Mouse (Mus musculus): ENCODE measurements around the gene Gprc5a. TPM values are rescaled to one million over a fixed set of nuclear protein-coding genes. Genes with fewer than 3 reads are reported as not detected.

The Gprc5a gene
- polyA plus RNA-seq (2017; shearing (Covaris generic)), result under 1 TPM; 0.28 to 0.73 (median 0.59) TPM

DNA sequence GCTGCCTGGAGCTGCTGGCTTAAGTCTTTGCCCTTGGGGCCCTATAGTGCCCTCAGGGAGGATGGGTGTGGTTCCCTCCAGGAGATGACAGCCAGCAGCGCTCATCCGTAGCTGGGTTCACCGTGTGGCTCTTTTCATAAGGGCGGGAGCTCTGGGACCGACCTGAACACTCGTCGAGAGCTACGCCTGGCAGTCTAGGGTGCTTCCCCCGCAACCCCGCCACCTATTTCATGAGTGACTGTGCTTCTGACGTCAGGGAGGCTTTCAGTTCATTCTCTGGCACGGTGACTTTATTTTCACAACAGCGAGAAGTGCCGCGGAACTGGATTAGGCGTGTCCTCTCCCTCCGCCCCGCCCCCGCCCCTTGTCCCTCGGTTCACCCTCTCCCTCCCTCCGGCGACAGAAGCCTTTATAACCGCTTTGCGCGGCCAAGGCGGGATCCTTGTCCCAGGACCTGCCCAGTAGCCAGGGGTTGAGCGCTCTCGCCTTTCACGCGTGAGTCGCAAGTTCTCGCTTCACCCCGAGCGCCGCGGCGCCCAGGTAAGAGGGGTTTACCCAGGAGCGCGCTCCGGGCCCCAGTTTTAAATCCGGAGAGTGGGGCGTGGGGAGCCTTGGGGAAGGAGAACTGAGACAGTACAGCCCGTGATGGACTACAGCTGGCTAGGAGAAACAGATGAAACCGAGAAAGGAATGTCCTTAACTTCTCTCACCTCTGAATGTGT, at the start of gene Gprc5a:
Gene Gprc5a (plus strand): TSS at position 416 of the 722 bp plus-strand sequence.
- ATAC-seq, result peak; percentile 93

DNA sequence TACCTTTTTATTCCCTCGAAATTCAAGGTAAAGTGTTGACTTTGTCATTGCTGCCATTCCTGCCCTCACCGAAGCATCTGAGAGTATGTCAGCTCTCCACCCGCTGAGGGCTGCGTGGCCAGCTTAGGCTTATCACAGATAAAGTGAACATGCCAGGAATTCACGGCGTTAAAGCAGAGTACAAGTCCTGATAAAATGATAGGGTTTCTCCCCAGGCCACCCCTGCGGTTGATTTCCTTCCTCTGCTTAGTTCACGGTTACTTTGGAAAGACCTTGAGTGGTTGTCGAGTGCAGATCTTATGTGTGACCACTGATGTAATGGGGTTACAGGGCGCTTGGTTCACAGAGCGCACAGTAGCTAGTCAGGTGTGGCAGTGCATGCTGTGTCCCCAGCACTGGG, 48.2 kb upstream of the Gprc5a start:
- no peak for ATAC-seq

DNA sequence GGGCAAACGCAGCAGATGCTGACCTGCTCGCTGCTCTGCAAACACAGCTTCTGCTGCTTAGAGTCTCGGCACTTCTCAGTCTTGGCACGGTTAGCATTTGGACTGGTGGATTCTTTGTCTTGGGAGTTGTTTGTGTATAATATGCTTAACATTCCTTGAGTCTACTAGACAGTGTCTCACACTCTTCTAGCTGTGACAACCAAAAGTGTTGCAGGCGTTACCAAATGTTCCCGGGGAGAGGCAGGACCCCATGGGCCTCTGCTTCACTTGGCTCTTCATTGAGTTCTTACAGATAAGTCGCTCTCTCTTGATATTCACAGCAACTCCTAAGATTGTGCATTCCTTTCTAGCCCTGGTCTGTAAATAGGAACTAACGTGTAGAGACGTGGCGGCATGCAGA, 45.9 kb upstream of the Gprc5a start:
- no peak for ATAC-seq

DNA sequence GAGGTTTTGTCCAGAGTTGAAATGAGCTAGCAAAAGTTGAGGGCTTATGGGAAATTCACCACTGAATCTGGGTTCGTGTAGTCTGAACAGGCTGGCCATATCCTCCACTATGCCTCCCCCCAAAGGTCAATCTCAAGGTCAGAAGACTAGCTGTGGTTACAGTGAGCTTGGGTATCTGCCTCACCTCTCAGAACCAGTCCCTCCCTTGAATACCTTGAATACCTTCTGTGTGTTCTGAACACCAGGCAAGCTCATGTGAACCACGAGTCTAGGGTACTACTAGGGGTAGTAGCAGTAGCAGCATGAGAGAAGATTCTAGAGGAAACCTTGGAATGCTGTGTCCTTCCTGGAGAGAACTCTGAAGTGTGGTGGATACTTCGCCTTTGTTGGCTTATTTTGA, 43.8 kb upstream of the Gprc5a start:
- ATAC-seq, result no peak

DNA sequence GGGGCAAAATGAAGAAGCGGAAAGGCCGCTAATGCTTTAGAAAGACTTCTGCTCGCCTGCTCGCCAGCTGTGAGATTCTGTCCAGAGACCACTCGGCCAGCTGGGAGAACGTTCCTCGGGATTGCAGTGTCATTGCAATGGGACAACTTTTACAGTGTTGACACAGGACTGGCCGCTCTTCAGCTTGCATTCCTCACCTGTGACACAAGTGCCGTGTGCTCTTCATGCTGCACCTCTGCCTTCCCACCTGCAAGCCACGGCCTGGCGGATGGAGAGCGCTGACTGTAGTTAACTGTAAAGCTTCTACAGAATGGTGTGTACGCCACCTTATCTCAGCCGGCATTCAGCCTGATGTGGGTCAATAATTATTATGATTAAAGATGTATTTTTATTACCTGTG, 42.1 kb upstream of the Gprc5a start:
- no peak for ATAC-seq

DNA sequence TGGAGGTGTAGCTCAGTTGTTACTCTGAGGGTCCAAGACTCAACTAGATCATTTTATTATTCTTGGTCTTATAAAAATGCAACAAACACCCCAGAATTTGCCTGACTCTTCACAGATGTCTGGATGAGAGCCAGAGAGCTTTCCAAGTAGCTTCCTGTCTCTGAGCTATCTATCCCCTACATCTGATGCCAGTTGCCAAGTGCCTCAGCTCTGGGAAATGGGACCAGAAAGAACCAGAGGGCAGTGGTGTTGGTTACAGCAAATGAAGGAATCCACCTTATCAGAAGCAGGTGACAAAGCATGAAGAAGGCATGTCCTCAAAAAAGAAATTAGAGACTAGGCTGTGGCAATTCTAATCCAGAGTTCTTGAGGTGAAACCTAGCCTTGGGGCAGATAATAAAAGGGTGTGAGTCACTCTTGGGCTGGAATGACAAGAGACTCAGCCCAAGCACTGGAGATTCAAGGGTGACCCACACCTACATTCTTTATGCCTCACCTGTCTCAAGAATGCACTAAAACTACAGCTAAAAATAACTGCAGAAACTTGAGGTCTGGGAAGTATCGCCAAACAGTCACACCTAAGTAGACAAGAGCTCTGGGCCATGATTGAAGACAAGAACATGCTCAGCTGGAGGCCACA, 40.5 kb upstream of the Gprc5a start:
- ATAC-seq, result no peak

DNA sequence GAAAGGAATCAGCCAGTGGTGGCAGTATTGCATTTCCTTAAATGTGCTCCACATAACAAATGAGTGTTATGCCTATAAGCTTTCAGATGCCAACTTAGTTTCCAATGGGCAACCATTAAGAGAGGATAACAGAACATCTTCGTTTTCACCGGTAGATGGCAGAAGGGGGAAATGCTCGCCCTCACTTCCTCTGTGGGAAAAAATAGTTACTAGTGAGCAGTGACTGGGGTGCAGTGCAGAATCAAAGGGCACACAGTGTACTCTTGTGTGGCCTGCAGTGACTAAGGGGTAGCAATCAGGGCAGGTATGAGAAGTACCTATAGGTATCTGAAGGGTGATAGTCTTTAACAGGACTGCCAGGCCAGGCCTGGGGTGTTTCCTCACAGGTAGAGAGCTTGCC, 39.2 kb upstream of the Gprc5a start:
- ATAC-seq, result peak; percentile 69

DNA sequence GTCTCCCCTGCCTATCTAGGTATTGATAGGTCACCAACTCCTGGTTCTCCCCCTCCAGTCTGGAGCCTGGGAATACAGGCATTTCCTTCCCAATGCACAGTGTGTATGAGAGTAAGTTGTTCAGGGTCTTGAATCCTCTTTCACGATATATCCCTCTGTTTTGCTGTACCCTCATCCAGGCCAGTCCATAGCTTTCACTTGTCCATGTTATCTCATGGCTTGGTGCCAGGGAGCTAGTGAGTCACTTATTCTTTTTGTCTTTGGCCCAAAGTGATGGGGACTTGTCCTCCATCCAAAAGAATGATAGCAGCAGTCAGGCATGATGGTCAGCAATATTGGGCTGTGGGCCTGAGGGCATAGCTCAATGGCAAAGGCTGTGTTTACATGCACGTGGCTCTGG, 38.7 kb upstream of the Gprc5a start:
- ATAC-seq, result no peak

DNA sequence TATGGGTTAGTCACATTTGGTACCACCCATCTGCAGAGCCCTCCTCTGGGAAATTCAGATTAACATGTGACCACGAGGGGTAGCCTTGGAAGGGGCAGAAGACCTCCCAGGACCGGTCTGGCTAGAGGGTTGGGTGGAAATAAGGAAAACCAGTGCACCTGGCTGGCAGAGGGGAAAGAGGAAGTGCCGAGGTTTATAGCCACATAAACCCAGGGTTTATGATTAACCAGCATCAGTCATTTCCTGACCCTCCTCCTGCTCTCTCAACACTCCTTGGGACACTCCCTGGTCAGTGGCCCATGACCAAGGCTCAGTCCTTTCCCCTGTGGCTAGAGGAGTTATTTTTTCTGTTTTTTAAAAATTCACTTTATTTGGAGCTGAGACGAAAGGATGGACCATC, 36.2 kb upstream of the Gprc5a start:
- ATAC-seq, result no peak

DNA sequence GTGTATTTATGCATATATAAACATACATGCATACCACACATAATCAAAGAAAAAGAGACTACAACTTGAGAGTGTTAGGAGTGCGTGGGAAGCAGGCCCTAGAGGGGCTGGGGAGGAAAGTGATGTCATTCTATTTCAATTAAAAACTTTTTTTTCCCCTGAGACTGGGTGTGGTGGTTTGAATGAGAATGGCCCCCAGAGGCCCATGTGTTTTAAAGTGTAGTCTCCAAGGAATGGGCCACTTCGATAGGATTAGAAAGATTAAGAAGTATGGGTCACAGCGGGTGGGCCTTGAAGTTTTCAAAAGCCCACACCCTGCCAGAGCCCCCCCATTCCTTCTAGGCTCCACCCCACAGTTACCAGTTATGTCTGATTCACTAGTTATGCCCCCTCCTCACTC, 26.8 kb upstream of the Gprc5a start:
- ATAC-seq, result no peak

DNA sequence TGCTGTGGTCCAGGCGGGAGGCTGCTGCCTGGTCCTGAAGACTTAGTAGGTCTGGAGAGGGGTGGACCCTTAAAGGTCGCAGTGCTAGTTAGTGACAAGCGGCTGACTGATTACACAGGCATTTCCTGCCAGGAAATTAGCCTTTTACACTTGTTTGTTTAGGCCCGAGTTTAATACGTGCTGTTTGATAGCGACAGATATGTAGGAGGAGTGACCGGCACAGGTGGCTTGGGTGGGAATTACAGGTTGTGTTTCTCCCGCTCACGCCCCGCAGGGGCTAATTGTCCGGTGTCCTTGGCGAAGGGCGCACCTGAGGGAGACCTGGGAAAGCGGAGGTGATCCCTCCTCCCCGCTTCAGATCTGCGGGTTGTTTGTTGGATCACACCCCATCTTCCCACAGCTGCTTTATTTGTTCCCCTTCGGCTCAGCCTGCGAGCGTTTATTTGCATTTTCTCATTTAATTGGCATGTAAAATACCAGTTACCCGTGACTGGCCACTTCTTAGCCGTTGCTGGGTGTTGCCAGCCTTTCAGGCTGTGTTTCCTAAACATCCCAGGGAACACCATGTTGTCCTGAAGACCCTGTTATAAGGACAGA, 25.1 kb upstream of the Gprc5a start:
- no peak for ATAC-seq

DNA sequence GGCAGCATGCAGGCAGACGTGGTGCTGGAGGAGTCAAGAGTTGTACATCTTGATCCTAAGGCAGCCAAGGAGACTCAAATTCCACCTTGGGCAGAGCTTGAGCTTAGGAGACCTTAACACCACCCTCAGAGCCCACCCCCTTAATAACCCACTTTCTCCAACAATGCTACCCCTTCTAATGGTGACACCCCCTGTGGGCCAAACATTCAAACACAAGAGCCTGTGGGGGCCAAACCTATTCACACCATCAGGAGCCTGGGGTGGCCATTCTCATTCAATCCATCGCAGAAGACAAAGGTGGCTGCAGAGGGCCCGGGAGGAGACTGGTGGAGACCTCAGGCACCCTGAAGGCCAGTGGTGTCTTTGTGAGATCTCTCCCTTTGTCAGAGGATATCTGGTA, 23.5 kb upstream of the Gprc5a start:
- ATAC-seq, result no peak

DNA sequence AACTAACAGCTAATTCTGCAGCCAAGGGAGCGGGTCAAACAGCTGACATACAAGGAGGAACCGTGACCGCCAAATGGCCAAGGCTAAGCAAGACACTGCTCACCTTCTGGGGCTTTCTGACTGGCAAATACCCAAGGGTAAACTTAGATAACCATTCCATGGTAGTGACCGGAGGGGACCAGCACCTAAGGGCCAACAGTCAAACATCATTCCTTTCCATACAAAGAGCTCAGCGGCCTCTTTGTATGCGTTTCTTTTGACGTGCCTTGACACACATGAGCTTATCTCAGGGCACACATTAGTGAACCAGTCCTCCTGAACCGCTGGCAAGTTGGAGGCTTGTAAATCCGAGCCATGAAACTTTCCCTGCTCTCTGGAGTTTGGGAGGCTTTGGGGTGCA, 18.2 kb upstream of the Gprc5a start:
- no peak for ATAC-seq

DNA sequence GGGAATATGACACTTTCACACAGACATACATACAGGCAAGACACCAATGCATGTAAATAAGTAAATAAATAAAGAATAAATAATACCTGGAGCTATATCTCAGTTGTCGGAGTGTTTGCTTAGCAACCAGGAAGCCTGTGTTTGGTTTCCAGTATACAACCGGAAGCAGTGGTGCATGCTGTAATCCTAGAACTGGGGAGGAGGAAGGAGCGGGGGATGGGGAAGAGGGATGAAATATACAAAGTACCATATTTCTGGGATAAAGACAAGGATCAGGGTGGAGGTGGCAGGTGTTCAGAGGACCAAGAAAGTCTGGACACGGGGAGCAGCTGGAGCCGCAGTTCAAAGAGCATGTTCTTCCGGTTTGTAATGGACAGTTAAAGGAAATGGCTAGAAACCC, 16.9 kb upstream of the Gprc5a start:
- no peak for ATAC-seq

DNA sequence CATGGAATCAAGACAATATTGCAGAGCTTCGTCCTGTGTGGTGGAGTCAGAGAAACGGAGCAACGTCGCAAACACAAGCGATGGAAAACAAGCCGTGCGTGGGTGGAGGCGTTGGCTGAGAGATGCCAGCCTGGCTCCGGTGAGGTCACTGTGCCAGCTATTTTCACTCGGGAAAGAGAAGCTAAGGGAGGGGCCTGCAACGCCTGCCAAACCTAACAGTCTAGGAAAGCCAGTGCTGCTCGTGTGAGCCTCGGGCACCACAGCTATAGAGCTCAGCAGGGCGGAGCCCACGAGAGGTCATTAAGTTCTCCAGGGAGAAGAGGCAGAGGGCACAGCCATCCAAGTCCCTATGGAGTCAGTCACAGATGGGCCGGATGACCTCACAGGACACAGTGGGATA, 16.5 kb upstream of the Gprc5a start:
- ATAC-seq, result no peak

DNA sequence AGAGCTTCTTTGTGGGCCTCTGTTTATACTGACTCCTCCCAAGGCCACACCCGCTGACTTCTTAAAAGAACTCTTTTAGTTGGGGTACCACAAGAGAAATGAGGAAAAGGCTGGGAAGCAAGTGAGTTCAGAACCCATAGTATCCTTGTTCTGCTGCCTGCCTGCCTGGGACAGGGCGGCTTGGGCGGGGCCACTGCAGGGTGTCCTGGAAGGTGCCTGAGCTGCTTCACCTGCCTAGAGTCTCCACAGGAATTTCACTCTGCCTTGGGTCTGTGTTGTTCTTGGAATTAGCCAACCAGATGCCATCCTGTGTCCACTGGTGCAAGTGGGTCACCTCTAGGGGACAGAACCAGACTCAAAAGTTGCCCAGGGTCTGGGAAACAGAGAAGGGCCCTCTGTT, 11.7 kb upstream of the Gprc5a start:
- no peak for ATAC-seq

DNA sequence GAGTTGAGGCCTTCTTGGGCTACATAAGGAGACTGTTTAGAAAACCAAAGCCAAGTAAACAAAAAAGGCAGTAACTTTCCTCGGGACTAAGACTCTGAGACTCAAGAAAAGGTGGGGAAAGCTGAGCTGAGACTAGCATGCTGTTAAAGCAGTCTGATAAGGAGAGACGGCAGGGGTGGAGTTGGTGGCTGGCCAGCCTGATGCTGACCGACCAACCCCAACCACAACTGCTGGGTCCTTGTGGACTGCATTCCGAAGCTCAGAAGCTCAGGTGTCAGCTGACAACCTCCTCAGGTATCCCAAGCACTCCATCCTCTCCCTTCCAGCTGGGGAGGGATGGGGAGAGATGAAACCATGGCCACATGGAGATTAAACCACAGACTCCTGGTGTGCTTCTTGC, 9.6 kb upstream of the Gprc5a start:
- ATAC-seq, result no peak

DNA sequence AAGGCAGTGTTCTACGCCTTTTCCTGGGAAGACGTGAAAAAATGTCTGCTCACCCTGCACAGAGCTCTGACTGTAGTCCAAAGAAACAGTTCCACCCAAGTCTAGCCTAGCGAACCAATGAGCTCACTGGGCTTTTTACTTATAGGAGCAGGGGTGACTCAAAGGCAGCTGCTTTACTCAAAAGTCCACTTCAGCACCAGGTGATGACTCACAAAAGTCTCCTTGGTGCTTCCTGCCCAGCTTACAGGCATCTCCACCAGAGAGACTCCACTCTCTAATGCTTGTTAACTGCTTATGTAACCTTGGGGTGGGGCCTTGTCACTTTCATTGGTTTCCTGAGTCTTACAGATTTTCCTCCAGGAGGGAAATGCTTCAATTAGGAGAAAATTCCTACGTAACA, 4.7 kb upstream of the Gprc5a start:
- ATAC-seq, result no peak

DNA sequence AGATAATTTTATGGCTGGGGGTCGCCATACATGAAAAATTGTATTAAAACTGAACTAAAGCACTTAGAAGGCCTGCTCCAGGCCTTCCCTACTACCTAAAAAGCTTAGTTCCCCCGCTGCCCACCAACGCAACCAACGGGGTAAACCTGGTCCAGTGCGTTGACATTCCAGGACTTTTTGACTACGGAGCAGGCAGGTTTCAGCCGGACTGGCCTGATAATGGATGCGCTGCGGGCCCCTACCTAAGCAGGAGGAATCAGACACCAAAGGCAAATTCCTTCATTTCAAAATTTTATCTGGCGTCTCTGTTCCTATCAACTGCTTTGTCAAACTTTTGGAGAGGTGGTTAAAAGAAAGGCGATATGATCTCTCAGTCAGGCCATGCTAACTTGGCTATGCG, 830 bp upstream of the Gprc5a start:
- no peak for ATAC-seq

DNA sequence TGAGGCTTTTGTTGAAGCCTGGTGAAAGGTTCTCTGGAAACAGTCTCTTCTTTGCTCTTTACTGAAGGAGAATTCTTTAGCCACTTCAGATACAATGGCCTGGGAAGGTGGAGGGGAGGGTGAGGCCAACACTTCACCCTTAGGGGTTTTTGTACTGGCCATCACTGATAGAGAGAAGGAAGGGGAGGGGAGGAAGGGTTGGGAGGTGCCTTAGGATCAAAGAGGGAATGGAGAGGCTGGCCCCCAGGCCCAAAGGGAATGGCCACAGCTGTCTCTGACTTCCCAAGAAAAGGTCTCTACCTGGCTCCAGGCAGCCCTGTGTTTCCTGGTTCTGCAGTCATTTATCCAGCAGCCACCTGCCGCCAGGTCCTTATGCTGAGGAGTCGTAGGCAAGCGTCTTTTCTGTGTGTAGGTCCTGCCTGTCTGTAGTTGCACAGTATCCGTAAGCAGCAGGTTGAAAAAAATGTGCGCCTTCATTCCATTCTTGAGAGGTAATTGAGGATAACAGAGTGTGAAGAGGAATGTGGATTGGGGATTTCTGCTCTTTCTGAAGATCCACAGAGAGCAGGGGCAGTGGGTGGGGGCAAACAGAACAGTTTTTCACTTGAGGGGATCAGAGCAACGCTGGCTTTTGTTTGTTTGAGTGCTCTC, 1.5 kb downstream of the Gprc5a start:
- no peak for ATAC-seq

DNA sequence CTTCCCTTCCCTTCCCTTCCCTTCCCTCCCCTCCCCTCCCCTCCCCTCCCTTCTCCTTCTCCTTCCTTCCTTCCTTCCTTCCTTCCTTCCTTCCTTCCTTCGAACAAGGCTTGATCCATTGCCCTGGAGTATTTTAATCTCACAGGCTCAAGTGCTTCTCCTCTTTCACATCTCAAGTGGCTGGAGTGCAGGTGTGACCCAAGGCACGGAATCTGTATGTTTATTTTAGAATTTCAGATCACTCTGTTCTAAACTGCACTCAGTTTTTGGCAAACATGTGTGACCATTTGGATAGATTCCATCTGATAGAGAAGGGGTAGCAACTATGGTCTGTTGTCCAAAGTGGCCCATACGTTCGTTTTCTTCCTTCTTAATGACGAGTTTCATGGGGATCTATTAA, 2.8 kb downstream of the Gprc5a start:
- ATAC-seq, result no peak

DNA sequence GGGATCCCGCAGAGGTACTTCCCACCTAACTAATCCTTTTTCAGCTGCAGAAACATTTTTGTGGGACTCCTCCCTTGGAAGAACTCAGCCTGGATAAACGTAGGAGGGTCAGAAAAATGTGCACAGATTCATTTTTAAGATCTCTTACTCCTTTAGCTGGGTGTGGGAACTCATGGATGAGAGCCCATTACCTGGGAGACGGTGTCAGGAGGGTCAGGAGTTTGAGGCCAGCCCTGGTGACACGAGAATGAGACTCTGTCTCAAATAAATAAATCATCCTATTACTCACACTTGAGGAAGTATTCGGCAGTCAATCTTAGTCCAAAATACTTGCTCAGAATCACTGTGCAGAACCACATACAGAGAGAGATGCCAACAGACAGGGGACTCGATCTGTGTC, 4.4 kb downstream of the Gprc5a start:
- no peak for ATAC-seq

DNA sequence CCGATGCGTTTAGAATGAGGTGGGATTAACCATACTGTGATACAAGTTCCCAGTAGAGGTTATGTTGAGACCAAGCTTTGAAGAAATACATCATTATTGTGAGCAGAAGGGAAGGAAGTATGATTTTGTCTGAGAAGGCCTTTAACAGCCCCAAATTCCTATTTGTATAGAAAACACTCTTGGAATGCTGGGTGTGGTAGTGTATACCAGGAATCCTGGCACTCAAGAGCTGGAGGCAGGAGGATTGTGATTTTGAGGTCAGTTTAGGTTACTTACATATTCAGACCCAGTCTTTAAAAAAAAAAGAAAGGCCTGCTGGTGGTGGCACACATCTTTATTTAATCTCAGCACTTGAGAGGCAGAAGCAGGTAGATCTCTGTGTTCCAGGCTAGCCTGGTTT, 4.9 kb downstream of the Gprc5a start:
- no peak for ATAC-seq

DNA sequence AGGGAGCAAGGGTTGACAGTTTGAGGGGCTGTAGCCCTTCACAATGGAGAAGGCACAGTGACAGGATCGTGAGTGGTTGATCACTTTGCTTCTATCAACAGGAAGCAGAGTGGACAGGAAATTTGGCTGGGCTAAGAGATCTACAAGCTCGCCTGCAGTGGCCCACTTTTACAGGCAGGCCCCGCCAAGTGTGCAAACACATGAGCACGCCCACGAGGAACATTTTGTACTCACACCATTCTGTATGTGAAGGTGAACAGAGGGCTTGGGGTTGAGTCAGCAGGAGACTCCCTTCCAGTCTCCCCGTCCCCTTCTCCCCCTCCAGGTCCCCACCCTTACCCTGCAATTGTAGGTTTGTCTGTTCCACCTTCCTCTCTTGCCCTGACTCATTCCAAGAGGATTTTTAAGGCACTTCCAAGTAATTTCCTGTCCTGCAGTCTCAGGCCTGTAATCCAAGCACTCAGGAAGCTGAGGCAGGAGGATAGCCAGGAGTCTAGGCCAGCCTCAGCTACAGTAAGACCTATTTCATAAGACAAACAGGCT, 9.0 kb downstream of the Gprc5a start:
- ATAC-seq, result no peak
